Mouse (Mus musculus) embryonic facial prominence, embryonic 12.5 days (tissue): ENCODE data around the gene Asb10. TPM values are rescaled to one million over a fixed set of nuclear protein-coding genes. Genes with fewer than 3 reads are reported as not detected.

Experiments used
- ATAC-seq: fragments of 200-750 bp; cut with Nextera tagmentation; 2 replicates; pipeline ENCODE4 v1.8.0; 2017; ENCODE audit not compliant: insufficient number of reproducible peaks, insufficient read depth, low FRiP score, low TSS enrichment
- H3K27ac ChIP-seq: fragments of 300-500 bp; sonication (generic); 2 replicates; pipeline ENCODE4 v1.5.1; 2016; ENCODE audit warnings: mild to moderate bottlenecking
- H3K27me3 ChIP-seq: fragments of 300-500 bp; sonication (generic); 2 replicates; pipeline ENCODE4 v1.6.1; 2016; ENCODE audit warnings: mild to moderate bottlenecking, moderate library complexity
- H3K36me3 ChIP-seq: fragments of 300-500 bp; sonication (generic); 2 replicates; pipeline ENCODE4 v1.6.1; 2016; ENCODE audit warnings: mild to moderate bottlenecking
- H3K4me1 ChIP-seq: fragments of 300-500 bp; sonication (generic); 2 replicates; pipeline ENCODE4 v1.6.1; 2016
- H3K4me2 ChIP-seq: fragments of 300-500 bp; sonication (generic); replicated peaks from 2 replicates; pipeline ENCODE4 v1.6.1; 2016; ENCODE audit warnings: mild to moderate bottlenecking, moderate library complexity
- H3K4me3 ChIP-seq: fragments of 300-500 bp; sonication (generic); 2 replicates; pipeline ENCODE4 v1.5.1; 2016; ENCODE audit warnings: mild to moderate bottlenecking
- H3K9ac ChIP-seq: fragments of 300-500 bp; sonication (generic); 2 replicates; pipeline ENCODE4 v1.6.1; 2016; ENCODE audit warnings: mild to moderate bottlenecking, moderate library complexity
- H3K9me3 ChIP-seq: fragments of 300-500 bp; sonication (generic); 2 replicates; pipeline ENCODE4 v1.6.1; 2016; ENCODE audit warnings: mild to moderate bottlenecking, moderate library complexity
- WGBS: fragments of 180-500 bp; shearing (Covaris S2); methylation state at CpG from one replicate; pipeline ENCODE4 v1.1.7; 2016; 5-methylcytosine and 5-hydroxymethylcytosine counted together
- polyA plus RNA-seq: library from polyadenylated mRNA; unstranded; fragments of >200 nt; fragmentation: Nextera tagmentation; extraction: Ambion mirVana; gene quantifications from 2 replicates; pipeline ENCODE4 v1.2.1, GENCODE M21; 2016

The Asb10 gene
- polyA plus RNA-seq: 0.33 and 1.1 TPM in 2 replicates

DNA sequence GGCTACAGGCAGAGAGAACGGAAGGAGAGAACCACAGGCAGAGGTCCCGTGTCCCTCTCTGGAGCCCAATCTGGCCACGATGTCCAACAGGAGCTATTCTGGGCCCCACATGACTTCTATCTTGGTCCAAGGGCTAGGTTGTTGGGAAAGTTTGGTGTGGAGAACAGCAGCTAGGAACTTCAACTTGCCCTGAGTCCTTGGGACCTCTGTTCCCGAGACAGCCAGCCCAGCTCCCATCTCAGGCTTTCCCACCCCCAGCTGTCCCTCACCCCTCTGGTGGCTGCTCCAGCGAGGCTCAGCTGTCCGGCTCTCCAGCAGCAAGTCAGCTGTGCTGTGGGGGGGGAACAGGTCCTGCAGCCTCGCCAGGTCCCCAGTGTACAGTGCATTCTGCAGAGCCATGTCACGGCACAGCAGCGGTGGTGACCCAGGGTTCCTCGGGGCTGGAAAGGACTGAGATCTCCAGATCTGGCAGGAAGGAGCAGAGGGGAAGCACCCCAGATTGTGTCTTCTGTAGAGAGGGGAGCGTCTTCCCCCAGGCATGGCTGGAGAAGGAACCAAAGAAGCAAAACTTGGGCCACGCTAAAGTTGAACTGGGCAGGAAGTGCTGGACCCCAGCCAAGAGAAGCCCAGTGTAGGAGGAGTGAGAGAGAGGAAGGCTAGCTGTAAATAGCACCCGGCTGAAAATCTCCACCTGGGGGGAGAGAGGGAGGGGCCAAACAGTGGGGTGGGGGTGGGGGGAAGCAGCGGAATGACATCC, at the start of gene Asb10:
TSS of gene Asb10 (minus strand) at position 592 of the 757 bp plus-strand sequence.
- H3K4me1 ChIP-seq: peaks cover 16% of the 10 kb centered on the region
- H3K9me3 ChIP-seq: no peaks in the 10 kb centered on the region
- no peaks in the 10 kb centered on the region for H3K27me3 ChIP-seq
- peak within 1 kb of the TSS; percentile 38 for H3K4me2 ChIP-seq
- 31% methylated on average over 14 of the region's 14 CpGs for WGBS
- H3K4me3 ChIP-seq: no peak within 1 kb of the TSS
- no peaks in the 10 kb centered on the region for H3K36me3 ChIP-seq
- ATAC-seq: no peak
- peak within 1 kb of the TSS; percentile 57; the same call in 1 of the 2 replicates for H3K27ac ChIP-seq
- peak within 1 kb of the TSS; percentile 27; the same call in 1 of the 2 replicates for H3K9ac ChIP-seq

DNA sequence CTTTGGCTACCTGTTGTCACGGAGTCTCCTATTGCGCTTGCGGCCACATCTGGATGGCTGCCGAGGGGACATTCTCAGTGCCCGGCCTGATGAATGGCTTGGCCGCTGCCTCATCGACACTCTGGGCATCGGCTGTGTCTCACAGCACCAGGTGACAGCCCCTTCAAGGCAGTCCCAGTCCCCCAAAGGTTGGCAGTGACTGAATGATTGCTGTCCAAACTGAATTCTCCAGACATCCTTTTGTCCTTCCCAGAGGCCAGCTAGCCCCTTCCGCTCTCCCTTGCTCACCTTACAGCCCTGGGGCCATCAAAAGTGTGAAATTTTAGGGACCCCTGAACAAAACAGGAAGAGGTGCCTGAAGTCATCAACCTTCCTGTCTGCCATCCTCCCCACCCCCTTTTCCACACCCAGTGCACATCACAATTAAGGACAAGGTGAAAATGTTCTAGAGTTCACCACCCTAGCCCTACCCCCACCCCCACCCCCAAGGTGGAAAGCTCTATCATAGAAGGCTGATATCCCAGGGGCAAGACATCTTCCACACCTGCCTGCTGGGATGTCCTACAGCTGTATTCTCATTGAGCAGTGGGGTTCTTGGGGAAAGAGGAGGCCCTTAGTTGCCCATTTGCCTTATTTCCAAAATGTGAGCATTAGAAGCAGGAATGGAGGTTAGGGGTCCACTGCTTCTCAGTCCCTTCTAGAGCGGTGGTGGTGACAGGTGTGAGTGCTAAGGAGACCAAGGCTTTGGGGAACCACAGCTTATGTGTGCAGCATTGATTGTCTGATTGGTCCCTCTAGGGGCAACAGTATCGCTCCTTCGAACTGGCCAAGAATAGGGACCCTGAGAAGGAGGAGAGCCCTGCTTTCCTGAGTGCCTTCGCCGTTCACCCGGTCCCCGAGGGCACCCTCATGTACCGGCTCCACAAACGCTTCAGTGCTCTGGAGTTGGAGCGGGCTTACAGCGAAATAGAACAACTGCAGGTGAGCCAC, 49.0 kb upstream of the Asb10 start:
- H3K4me3 ChIP-seq: no peak overlapping the region
- no peak overlapping the region for H3K27ac ChIP-seq
- ATAC-seq: no peak
- H3K4me1 ChIP-seq: peaks cover 15% of the 10 kb centered on the region
- H3K4me2 ChIP-seq: no peak overlapping the region
- no peak overlapping the region for H3K9ac ChIP-seq
- no peaks in the 10 kb centered on the region for H3K9me3 ChIP-seq
- 89% methylated on average over 20 of the region's 20 CpGs for WGBS
- H3K27me3 ChIP-seq: peaks cover 11% of the 10 kb centered on the region; the same call in 1 of the 2 replicates
- peaks cover 59% of the 10 kb centered on the region for H3K36me3 ChIP-seq

DNA sequence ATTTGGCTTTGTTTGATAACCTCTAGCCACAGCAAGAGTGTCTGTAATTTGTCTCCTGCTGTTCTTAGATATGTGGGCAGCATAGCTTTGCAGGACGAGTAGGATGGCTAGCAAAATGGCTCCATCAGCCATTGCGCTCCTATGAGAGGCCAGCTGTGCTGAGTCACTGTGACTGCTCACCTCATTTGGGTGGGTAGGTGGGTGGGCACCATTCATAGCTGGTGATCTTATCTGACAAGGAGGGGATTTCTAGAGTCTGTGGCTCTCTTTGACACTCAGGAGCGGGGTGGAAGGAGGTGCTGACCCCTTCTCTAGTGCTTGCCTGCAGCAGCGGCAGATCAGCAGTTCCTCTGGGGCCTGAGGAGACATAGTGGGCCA, 46.4 kb upstream of the Asb10 start:
- peak overlapping the region; percentile 82 for H3K9ac ChIP-seq
- H3K4me1 ChIP-seq: peaks cover 15% of the 10 kb centered on the region
- peak overlapping the region; percentile 80 for H3K4me2 ChIP-seq
- H3K36me3 ChIP-seq: peaks cover 33% of the 10 kb centered on the region
- ATAC-seq: no peak
- 30% methylated on average over 4 of the region's 4 CpGs for WGBS
- no peaks in the 10 kb centered on the region for H3K9me3 ChIP-seq
- H3K27ac ChIP-seq: peak overlapping the region; percentile 60; the same call in 1 of the 2 replicates
- H3K4me3 ChIP-seq: peak overlapping the region; percentile 93
- 0 out of 2 replicates have a peak, but pooled peaks cover 7% of the 10 kb centered on the region for H3K27me3 ChIP-seq

DNA sequence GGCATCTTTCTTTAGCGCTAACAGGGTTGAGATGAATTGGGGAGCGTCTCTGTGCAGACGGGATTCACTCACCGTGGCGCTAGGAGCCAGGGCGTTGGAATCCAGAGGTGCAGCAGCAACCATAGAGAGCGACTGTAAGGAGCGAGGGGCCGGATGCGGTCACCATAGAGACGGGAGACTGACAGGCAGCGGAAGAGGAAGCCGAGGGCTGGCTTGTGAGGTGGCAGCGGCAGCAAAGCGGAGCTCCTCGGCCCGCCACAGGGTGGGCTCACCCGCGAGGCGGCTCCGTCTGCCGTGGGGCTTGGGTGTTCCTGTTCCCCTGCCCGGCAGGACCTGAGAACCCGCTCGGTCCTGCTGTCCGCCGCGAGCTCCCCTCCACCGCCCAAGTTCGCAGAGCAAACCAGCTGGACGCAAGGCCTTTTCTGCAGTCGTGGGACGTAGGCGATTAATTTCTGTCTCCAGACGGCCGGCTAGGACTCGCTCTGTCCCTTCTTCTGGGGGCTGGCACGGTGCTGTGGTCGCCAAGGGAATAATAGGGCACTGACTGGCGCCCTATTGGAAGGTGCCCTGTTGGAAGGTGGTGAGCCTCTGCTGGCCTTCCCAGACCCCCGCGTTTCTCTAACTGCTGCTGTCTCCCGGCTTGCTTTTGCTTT, 45.9 kb upstream of the Asb10 start, which contains the start of gene Chpf2:
TSS of gene Chpf2 (plus strand) at position 195 of the 653 bp plus-strand sequence.
- Histone ChIP-seq H3K27me3 (0 out of 2 replicates have a peak, but pooled peaks cover 1% of the 10 kb centered on the region), H3K9ac (peak within 1 kb of the TSS; percentile 82), H3K27ac (peak within 1 kb of the TSS; percentile 60), H3K4me2 (peak within 1 kb of the TSS; percentile 80), H3K36me3 (peaks cover 28% of the 10 kb centered on the region), H3K4me1 (peaks cover 15% of the 10 kb centered on the region), H3K9me3 (no peaks in the 10 kb centered on the region), H3K4me3 (peak within 1 kb of the TSS; percentile 93)
- WGBS: under 1% methylated on average over 43 of the region's 43 CpGs
- ATAC-seq: peak; percentile 93

DNA sequence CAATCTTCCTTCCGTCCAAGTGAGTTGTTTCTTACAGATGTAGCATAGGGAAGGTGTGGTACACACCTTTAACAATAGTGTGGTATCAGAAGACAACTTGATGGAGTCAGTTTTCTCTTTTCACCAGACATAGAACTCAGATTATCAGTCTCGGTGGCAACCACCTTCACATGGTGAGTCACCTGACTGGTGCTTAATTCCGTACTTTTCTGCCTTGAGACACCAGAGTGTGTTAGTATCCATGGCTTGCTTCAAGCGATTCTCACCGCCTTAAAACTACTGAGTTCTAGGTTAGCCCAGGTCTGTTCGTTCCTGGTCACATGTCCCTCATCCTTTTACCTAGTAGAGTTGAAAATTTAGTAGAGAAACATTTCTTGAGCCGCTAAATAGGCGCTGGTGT, 45.3 kb upstream of the Asb10 start:
- peaks cover 13% of the 10 kb centered on the region for H3K4me1 ChIP-seq
- peak overlapping the region; percentile 93 for H3K4me3 ChIP-seq
- H3K27ac ChIP-seq: peak overlapping the region; percentile 60; the same call in 1 of the 2 replicates
- 11% methylated on average over 8 of the region's 8 CpGs for WGBS
- no peaks in the 10 kb centered on the region for H3K27me3 ChIP-seq
- ATAC-seq: no peak
- peaks cover 22% of the 10 kb centered on the region for H3K36me3 ChIP-seq
- peak overlapping the region; percentile 80 for H3K4me2 ChIP-seq
- no peaks in the 10 kb centered on the region for H3K9me3 ChIP-seq
- peak overlapping the region; percentile 82 for H3K9ac ChIP-seq

DNA sequence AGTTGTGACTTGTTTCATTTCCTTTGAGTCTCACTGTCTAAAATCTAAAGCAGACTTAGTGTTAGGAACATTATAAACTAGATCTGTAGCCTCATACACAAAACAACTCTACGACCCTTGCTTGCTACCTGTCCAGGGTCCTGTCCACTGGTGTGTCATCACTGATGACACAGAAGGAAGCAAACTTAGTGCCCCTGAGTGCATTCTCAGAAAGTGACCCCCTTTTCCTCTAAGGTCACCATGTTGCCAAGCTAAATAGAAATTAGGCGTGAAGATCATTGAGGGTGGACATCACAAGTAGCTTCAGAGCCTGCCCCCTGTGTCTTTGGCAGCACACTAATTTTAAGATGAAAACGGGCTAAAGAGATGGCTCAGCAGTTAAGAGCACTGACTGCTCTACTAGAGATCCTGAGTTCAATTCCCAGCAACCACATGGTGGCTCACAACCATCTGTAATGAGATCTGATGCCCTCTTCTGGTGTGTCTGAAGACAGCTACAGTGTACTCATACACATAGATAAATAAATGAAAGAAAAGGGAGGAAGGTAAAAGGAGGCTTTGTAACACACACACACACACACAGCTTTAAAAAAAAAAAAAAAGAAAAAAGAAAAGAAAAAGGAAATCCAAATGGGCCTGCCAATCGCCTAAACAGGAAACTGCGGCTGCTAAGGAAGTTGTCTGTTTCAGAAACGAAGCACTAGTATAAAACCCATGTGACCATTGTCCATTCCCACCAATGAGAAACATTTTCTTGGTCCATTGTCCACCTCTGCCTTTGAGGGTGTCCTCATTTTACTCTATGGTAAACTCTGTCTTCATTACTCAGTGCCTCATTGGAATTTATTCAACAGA, 37.6 kb upstream of the Asb10 start:
- peaks cover 19% of the 10 kb centered on the region for H3K36me3 ChIP-seq
- WGBS: 71% methylated on average over 6 of the region's 6 CpGs
- H3K27ac ChIP-seq: peak overlapping the region; percentile 78
- ATAC-seq: no peak
- H3K27me3 ChIP-seq: no peaks in the 10 kb centered on the region
- H3K9me3 ChIP-seq: no peaks in the 10 kb centered on the region
- peaks cover 8% of the 10 kb centered on the region for H3K4me1 ChIP-seq
- peak overlapping the region; percentile 83 for H3K4me3 ChIP-seq
- H3K9ac ChIP-seq: peak overlapping the region; percentile 50
- H3K4me2 ChIP-seq: peak overlapping the region; percentile 78

DNA sequence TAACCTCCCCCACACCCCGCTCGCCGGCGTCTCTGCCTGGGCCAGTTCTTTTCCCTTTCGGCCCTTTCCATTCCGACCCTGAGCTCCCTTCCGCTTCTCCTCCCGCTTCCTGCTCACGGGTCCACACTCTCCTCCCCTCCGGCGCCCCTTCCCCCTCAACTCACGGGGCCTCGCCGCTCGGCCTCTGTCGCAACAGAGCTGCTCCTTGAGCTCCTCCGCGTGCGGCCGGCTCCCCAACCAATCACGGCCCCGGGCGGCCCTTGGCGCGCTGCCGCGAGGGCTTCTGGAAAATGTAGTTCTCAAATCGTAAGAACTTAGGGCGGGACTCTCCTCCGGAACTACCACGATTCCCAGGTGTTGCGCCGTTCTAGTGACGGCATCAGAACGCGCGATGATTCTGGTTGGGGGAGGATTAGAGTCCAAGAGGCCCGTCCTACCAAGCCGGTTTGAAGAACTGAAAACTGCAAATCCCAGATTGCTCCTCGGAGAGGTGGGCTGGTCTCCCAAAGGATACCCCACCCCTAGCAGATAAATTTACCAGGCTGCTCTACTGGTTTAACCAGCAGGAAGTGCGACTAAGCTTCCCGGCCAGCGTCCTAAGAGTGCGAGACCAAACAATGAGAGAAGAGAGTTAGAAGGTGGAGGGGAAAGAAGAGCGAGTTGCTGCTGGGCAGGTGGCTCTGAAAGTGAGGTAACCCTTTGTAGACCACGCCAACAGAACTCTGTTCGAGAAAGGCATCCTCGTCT, 36.6 kb upstream of the Asb10 start, which contains the start of gene Abcf2:
TSS of gene Abcf2 (minus strand) at position 285 of the 747 bp plus-strand sequence.
- peaks cover 8% of the 10 kb centered on the region for H3K4me1 ChIP-seq
- no peaks in the 10 kb centered on the region for H3K27me3 ChIP-seq
- no peaks in the 10 kb centered on the region for H3K9me3 ChIP-seq
- H3K9ac ChIP-seq: peak within 1 kb of the TSS; percentile 79
- peak within 1 kb of the TSS; percentile 83 for H3K4me3 ChIP-seq
- H3K4me2 ChIP-seq: peak within 1 kb of the TSS; percentile 78
- peaks cover 29% of the 10 kb centered on the region for H3K36me3 ChIP-seq
- ATAC-seq: peak; percentile 97
- WGBS: under 1% methylated on average over 48 of the region's 48 CpGs
- H3K27ac ChIP-seq: peak within 1 kb of the TSS; percentile 78

DNA sequence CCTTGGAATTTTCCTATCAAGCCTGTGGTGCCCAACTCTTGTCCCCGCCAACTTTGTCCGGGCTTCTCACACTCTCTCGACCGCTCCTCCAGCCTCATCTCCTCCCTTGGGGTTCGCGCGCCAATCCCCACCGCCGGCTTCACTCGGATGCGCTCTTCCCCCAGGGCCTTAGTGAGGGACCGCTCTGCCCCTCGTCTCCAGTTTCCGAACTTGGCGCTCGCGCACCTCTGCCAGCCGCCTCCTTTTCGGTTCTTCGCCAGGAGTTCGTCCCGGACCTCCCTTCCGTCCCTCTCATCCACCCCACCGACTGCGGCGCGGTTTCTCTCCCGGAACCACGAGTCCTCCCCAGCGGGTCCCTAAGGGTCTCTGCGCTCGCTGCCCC, 36.0 kb upstream of the Asb10 start:
- under 1% methylated on average over 32 of the region's 32 CpGs for WGBS
- no peaks in the 10 kb centered on the region for H3K9me3 ChIP-seq
- H3K27ac ChIP-seq: peak overlapping the region; percentile 78
- peak overlapping the region; percentile 78 for H3K4me2 ChIP-seq
- no peaks in the 10 kb centered on the region for H3K27me3 ChIP-seq
- peaks cover 8% of the 10 kb centered on the region for H3K4me1 ChIP-seq
- H3K9ac ChIP-seq: peak overlapping the region; percentile 79
- H3K36me3 ChIP-seq: peaks cover 35% of the 10 kb centered on the region
- ATAC-seq: no peak
- H3K4me3 ChIP-seq: peak overlapping the region; percentile 83

DNA sequence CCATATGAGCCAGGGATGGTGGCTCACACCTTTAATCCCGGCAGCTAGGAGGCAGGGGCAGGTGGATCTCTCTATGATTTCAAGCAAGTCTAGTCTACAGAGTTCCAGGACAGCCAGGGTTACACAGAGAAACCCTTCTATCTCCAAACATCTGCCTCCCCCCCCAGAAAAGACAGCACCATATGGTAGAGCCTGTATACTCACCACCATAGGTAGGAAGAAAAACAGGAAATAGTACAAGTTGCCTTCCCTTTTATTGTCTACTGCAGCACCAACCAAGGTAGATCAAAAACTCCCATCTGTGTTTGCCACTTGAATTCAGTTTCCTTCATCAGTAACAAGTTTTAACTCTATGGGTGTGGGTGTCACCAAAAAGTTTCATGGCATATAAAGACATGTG, 35.2 kb upstream of the Asb10 start:
- Histone ChIP-seq H3K27ac (no peak overlapping the region), H3K9me3 (no peaks in the 10 kb centered on the region), H3K4me3 (peak overlapping the region; percentile 83; the same call in 1 of the 2 replicates), H3K9ac (peak overlapping the region; percentile 79), H3K27me3 (no peaks in the 10 kb centered on the region), H3K4me1 (peaks cover 8% of the 10 kb centered on the region), H3K36me3 (peaks cover 43% of the 10 kb centered on the region), H3K4me2 (peak overlapping the region; percentile 78)
- WGBS: 84% methylated on average over 1 of the region's 1 CpGs
- ATAC-seq: no peak

DNA sequence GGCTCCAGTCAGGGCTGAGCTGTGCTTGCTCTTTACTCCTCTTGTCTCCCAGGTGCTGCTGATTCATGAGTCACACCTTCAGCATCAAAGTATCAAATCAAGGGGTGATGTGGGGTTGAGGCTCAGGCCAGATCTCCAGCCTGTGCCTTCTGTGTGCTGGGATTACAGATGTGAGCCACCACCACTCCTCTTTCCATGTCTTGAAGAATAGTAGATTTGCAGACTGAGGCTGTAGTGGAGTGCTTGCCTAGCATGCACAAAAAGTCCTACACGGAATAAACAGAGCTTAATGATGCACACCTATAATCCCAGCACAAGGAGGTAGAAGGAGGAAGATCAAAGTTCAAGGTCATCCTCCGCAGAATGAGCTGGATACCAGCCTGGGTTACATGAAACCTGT, 15.9 kb upstream of the Asb10 start, which contains the start of gene 4931409K22Rik:
TSS of gene 4931409K22Rik (minus strand) at position 101 of the 400 bp plus-strand sequence.
- H3K27me3 ChIP-seq: no peaks in the 10 kb centered on the region; the same call in 1 of the 2 replicates
- H3K9ac ChIP-seq: no peak within 1 kb of the TSS
- H3K4me2 ChIP-seq: no peak within 1 kb of the TSS
- no peak within 1 kb of the TSS for H3K4me3 ChIP-seq
- H3K9me3 ChIP-seq: no peaks in the 10 kb centered on the region
- 76% methylated on average over 2 of the region's 2 CpGs for WGBS
- H3K27ac ChIP-seq: no peak within 1 kb of the TSS
- H3K4me1 ChIP-seq: peaks cover 20% of the 10 kb centered on the region
- no peaks in the 10 kb centered on the region for H3K36me3 ChIP-seq
- no peak for ATAC-seq
